Mouse (Mus musculus) hindbrain, postnatal 0 days (tissue): ENCODE data around the gene Xndc1. TPM values are rescaled to one million over a fixed set of nuclear protein-coding genes. Genes with fewer than 3 reads are reported as not detected.
A peak's percentile ranks its signal among the peaks of the same experiment; 100 is the strongest.

Source experiments
- ATAC-seq: fragments of 200-750 bp; cut with Nextera tagmentation; 2 replicates; pipeline ENCODE4 v1.8.0; 2017; ENCODE audit warnings: mild to moderate bottlenecking, moderate TSS enrichment, moderate library complexity
- DNase-seq: peaks from one replicate; pipeline ENCODE4 v3.0.0-alpha.2; 2015; ENCODE audit warnings: low spot score
- H3K27ac ChIP-seq: fragments of 300-500 bp; sonication (generic); 2 replicates; pipeline ENCODE4 v1.5.1; 2014; ENCODE audit warnings: mild to moderate bottlenecking
- H3K27me3 ChIP-seq: fragments of 300-500 bp; sonication (generic); 2 replicates; pipeline ENCODE4 v1.6.1; 2014; ENCODE audit warnings: low read length, mixed read lengths; ENCODE audit not compliant: insufficient read depth
- H3K36me3 ChIP-seq: fragments of 300-500 bp; sonication (generic); 2 replicates; pipeline ENCODE4 v1.6.1; 2014; ENCODE audit warnings: low read length, mixed read lengths; ENCODE audit not compliant: insufficient read depth
- H3K4me1 ChIP-seq: fragments of 300-500 bp; sonication (generic); 2 replicates; pipeline ENCODE4 v1.6.1; 2014; ENCODE audit warnings: antibody characterized with exemption, low read length, mixed read lengths; ENCODE audit not compliant: insufficient read depth
- H3K4me2 ChIP-seq: fragments of 300-500 bp; sonication (generic); 2 replicates; pipeline ENCODE4 v1.6.1; 2014; ENCODE audit warnings: low read depth, mild to moderate bottlenecking, low read length, moderate library complexity, mixed read lengths
- H3K4me3 ChIP-seq: fragments of 300-500 bp; sonication (generic); 2 replicates; pipeline ENCODE4 v1.5.1; 2014; ENCODE audit warnings: low read length
- H3K9ac ChIP-seq: fragments of 300-500 bp; sonication (generic); replicated peaks from 2 replicates; pipeline ENCODE4 v1.6.1; 2014; ENCODE audit warnings: mild to moderate bottlenecking, low read length, moderate library complexity, mixed read lengths
- H3K9me3 ChIP-seq: fragments of 300-500 bp; sonication (generic); 2 replicates; pipeline ENCODE4 v1.6.1; 2016; ENCODE audit warnings: low read length, mixed read lengths
- CTCF ChIP-seq: IDR thresholded peaks from 2 replicates; pipeline ENCODE4 v1.5.1; 2016; ENCODE audit warnings: antibody characterized with exemption, control low read depth, low read depth
- WGBS: fragments of 180-500 bp; shearing (Covaris S2); extraction: QIAGEN DNeasy Blood & Tissue Kit; methylation state at CpG from one replicate; pipeline ENCODE4 v1.1.7; 2014; 5-methylcytosine and 5-hydroxymethylcytosine counted together
- polyA plus RNA-seq: library from polyadenylated mRNA; unstranded; fragments of >200 nt; fragmentation: Nextera tagmentation; extraction: Ambion mirVana; gene quantifications from 2 replicates; pipeline ENCODE4 v1.2.1, GENCODE M21; 2015
- total RNA-seq: library from RNA; depleted of rRNA; stranded (reverse); fragments of >200 nt; gene quantifications from 2 replicates; pipeline ENCODE4 v1.2.3, GENCODE M21; 2014

Gene Xndc1
- total and polyA plus RNA-seq, 2 experiments from 2014 or later, result 15.8 to 22.6 TPM

DNA sequence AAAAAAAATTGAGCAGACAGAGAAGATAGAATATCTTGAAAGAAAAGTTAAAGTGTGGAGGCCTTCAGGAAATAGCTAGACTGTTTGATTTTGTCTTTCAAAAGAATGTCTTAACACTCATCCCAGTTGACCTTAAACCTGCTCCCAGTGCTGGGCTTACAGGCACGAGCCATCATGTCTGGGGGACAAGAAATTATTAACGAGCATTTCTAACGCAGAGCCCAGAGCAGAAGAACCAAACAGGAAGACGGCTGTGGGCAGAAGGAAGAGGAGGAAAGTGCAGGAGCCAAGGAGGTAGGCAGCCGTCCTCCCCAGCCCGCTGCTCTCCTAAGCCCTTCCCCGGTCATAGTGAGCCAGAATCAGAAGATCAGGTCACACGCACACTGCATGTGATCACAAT is 15.0 kb downstream of the Xndc1 start:
- no peak overlapping the region for H3K9ac ChIP-seq
- no peaks in the 10 kb centered on the region for H3K9me3 ChIP-seq
- no peak for ATAC-seq
- no peaks in the 10 kb centered on the region for H3K4me1 ChIP-seq
- no peak for TF ChIP-seq CTCF
- 90% methylated on average over 8 of the region's 8 CpGs for WGBS
- H3K4me3 ChIP-seq, result no peak overlapping the region
- peaks cover 60% of the 10 kb centered on the region for H3K36me3 ChIP-seq
- DNase-seq, result no peak
- H3K27ac ChIP-seq, result no peak overlapping the region
- no peak overlapping the region for H3K4me2 ChIP-seq
- no peaks in the 10 kb centered on the region for H3K27me3 ChIP-seq

DNA sequence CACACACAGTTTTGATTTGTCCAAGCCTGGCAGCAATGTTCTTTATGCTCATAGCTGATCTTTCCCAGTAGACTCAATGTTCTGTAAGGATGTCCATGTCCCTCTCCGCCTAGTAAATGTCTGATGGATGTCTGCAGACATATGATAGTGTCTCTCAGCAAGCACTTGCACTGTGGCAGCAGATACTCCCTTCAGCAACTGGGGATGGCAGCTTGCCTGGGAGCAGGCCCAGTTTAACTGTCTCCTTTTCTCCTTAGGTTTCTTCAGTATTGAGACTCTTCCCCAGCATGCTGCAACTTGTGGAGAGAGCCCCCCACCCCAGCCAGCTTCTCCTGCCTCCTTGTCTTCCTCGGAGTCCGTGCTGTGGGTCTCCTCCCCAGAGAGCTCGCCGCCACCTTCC is 16.5 kb downstream of the Xndc1 start:
- Histone ChIP-seq H3K27me3 (no peaks in the 10 kb centered on the region), H3K4me3 (no peak overlapping the region), H3K27ac (no peak overlapping the region), H3K4me1 (no peaks in the 10 kb centered on the region), H3K9me3 (no peaks in the 10 kb centered on the region), H3K36me3 (peaks cover 52% of the 10 kb centered on the region), H3K9ac (no peak overlapping the region), H3K4me2 (no peak overlapping the region)
- DNase-seq (no peak), ATAC-seq (no peak)
- TF ChIP-seq CTCF, result no peak
- 93% methylated on average over 5 of the region's 5 CpGs for WGBS

DNA sequence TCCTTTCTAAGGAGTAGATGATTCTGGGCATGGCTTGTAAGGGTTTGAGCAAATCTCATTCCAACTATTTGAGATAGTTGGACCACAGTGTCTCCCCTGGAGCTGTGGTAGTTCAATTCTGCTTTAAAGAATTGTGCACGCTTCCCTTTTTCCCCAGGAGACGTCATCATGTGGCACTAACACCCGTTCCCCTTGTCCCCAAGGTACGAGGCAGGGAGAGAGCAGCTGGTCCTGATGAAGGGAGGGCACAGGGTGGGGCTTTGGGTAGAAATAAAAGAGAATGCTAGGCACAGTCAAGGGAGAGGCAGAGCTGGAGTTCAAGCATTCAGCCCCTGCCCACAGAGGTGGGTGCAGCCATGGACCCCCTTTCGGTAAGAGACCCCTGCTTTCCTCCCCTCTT is 17.5 kb downstream of the Xndc1 start, which contains the start of gene Trpc2:
TSS of gene Trpc2 (plus strand) at position 301 of the 400 bp plus-strand sequence.
- ATAC-seq, result no peak
- no peak within 1 kb of the TSS for H3K27ac ChIP-seq
- no peaks in the 10 kb centered on the region for H3K4me1 ChIP-seq
- 77% methylated on average over 5 of the region's 5 CpGs for WGBS
- no peak within 1 kb of the TSS for H3K9ac ChIP-seq
- H3K9me3 ChIP-seq, result no peaks in the 10 kb centered on the region
- H3K27me3 ChIP-seq, result no peaks in the 10 kb centered on the region
- DNase-seq, result no peak
- H3K4me3 ChIP-seq, result no peak within 1 kb of the TSS
- peaks cover 47% of the 10 kb centered on the region for H3K36me3 ChIP-seq
- no peak within 1 kb of the TSS for H3K4me2 ChIP-seq
- TF ChIP-seq CTCF, result no peak

DNA sequence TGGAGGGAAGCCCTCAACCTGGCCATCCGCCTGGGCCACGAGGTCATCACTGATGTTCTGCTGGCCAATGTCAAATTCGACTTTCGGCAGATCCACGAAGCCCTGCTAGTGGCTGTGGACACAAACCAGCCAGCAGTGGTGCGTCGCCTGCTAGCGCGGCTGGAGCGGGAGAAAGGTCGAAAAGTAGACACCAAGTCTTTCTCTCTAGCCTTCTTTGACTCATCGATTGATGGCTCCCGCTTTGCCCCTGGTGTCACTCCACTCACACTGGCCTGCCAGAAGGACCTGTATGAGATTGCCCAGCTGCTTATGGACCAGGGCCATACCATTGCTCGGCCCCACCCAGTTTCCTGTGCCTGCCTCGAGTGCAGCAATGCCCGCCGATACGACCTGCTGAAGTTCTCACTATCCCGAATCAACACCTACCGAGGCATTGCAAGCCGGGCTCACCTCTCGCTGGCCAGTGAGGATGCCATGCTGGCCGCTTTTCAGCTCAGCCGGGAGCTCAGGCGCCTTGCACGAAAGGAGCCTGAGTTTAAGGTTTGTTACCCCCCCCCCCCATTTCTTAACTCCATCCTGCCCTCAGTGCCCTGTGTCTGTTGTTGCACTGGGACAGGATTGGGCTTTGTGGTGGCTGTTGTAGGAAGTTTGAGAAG is 18.9 kb downstream of the Xndc1 start:
- Histone ChIP-seq H3K4me2 (no peak overlapping the region), H3K27ac (no peak overlapping the region), H3K9ac (no peak overlapping the region), H3K9me3 (no peaks in the 10 kb centered on the region), H3K27me3 (no peaks in the 10 kb centered on the region), H3K4me1 (no peaks in the 10 kb centered on the region), H3K36me3 (peaks cover 40% of the 10 kb centered on the region), H3K4me3 (no peak overlapping the region)
- ATAC-seq, result no peak
- DNase-seq, result no peak
- no peak for TF ChIP-seq CTCF
- 91% methylated on average over 26 of the region's 26 CpGs for WGBS

DNA sequence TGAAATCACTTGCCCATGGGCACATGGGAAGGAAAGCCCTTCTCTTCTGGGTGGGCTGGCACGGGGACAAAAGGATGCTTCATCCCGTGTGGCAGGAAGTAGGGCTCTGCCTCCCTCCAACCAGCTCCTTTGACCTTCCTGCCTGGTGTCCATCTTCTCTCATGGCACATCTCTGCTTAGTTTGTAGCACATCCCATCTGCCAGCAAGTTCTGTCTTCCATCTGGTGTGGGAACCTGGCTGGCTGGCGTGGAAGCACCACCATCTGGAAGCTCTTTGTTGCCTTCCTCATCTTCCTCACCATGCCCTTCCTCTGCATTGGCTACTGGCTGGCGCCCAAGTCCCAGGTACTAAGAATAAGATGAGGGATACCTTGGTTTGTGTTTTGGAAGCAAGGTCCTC is 22.0 kb downstream of the Xndc1 start:
- no peak overlapping the region for H3K9ac ChIP-seq
- DNase-seq (no peak), ATAC-seq (no peak)
- H3K27ac ChIP-seq, result no peak overlapping the region
- H3K4me1 ChIP-seq, result no peaks in the 10 kb centered on the region
- no peak overlapping the region for H3K4me3 ChIP-seq
- H3K27me3 ChIP-seq, result no peaks in the 10 kb centered on the region
- no peak for TF ChIP-seq CTCF
- H3K36me3 ChIP-seq, result peaks cover 18% of the 10 kb centered on the region
- H3K9me3 ChIP-seq, result no peaks in the 10 kb centered on the region
- H3K4me2 ChIP-seq, result no peak overlapping the region
- WGBS, result 85% methylated on average over 4 of the region's 4 CpGs

DNA sequence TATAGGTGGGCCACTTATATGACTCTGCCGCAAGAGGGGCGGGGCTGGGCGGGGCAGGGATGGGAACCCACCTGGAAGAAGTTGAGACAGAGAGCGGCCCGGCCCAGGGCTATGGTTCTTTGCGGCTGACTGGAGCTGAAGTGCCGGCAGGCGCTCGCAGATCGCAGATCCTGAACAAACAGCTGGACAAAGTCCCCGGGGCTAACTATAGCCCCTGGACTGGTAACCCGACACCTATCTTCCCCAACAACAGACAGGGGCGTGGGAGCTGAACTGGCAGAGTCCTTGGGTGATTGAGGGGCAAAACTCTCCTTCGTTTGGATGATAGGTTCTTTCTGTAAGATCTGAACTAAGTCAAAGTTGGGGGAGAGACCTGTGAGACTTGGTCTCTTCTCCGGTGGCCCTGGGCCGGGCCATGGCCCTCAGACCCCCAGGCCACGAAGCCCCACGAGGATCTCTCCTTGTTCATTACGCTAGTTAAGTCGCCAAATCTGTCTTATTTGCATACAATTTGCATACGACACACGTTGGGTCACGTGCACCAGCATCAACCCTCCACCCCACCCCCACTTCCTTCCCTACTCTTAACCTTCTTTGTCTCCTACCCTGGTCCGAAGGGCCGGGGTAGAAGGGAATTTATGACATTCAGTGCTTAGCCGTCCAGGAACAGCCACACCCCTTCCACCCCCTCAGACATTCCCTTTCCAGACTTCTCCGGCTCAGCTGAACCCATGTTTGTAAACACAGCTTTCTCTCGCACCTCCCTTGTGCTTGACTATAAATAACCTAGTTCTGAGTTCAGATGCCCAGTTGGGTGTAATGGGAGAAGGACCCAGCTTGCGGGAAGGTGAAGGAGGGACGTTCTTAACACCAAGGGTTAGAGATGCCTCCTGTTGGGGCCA is 34.7 kb downstream of the Xndc1 start:
- TF ChIP-seq CTCF, result no peak
- H3K36me3 ChIP-seq, result no peaks in the 10 kb centered on the region
- 0 out of 2 replicates have a peak, but pooled peaks have one; percentile 21 for ATAC-seq
- no peak for DNase-seq
- peak overlapping the region; percentile 46 for H3K4me2 ChIP-seq
- H3K27ac ChIP-seq, result no peak overlapping the region
- H3K27me3 ChIP-seq, result no peaks in the 10 kb centered on the region
- peaks cover 7% of the 10 kb centered on the region; the same call in 1 of the 2 replicates for H3K4me1 ChIP-seq
- no peaks in the 10 kb centered on the region for H3K9me3 ChIP-seq
- no peak overlapping the region for H3K4me3 ChIP-seq
- no peak overlapping the region for H3K9ac ChIP-seq
- 6% methylated on average over 30 of the region's 30 CpGs for WGBS
